Mouse (Mus musculus) spleen, adult 2 months (tissue): ENCODE measurements around the gene Hirip3. TPM values are rescaled to one million over a fixed set of nuclear protein-coding genes. Genes with fewer than 3 reads are reported as not detected.

Experiments
- DNase-seq, 2 experiments: peaks; one replicate each; pipeline versions ENCODE4 v3.0.0 to v3.0.0-alpha.2; 2012 to 2021; ENCODE audit warnings: low spot score in 2 of 2, low read depth in 1 of 2
- H3K27ac ChIP-seq: fragments of 200-500 bp; 2 replicates; pipeline ENCODE4 v1.5.1; 2012; ENCODE audit warnings: low read length, inconsistent platforms; ENCODE audit not compliant: insufficient read depth
- H3K27me3 ChIP-seq: fragments of 200-500 bp; 2 replicates; pipeline ENCODE4 v1.6.1; 2012; ENCODE audit warnings: mild to moderate bottlenecking, moderate library complexity, low read length, inconsistent platforms; ENCODE audit not compliant: control insufficient read depth, insufficient read depth
- H3K36me3 ChIP-seq: fragments of 200-500 bp; 2 replicates; pipeline ENCODE4 v1.6.1; 2012; ENCODE audit warnings: mild to moderate bottlenecking, low read length, inconsistent platforms; ENCODE audit not compliant: control insufficient read depth, insufficient read depth
- H3K4me1 ChIP-seq: fragments of 200-500 bp; 2 replicates; pipeline ENCODE4 v1.6.1; 2011; ENCODE audit warnings: inconsistent platforms; ENCODE audit not compliant: control insufficient read depth, insufficient read depth, insufficient read length
- H3K4me3 ChIP-seq: fragments of 200-500 bp; 2 replicates; pipeline ENCODE4 v1.5.1; 2011; ENCODE audit warnings: mild to moderate bottlenecking, inconsistent platforms; ENCODE audit not compliant: insufficient read depth, insufficient read length; ENCODE audit errors: extremely low read depth
- CTCF ChIP-seq: fragments of 200-500 bp; IDR thresholded peaks from 2 replicates; pipeline ENCODE4 v1.5.1; 2011; ENCODE audit warnings: mild to moderate bottlenecking, inconsistent platforms; ENCODE audit not compliant: insufficient read depth, insufficient read length, insufficient replicate concordance; ENCODE audit errors: extremely low read depth
- POLR2A ChIP-seq: fragments of 200-500 bp; IDR thresholded peaks from 2 replicates; pipeline ENCODE4 v1.6.1; 2011; ENCODE audit warnings: low read depth, low read length, inconsistent platforms
- WGBS: fragments of 180-500 bp; shearing (Covaris S2); methylation state at CpG from one replicate; pipeline ENCODE4 v1.1.7; 2018; 5-methylcytosine and 5-hydroxymethylcytosine counted together
- polyA plus RNA-seq: library from polyadenylated mRNA; depleted of rRNA; stranded (reverse); fragments of >200 nt; gene quantifications from 2 replicates; pipeline ENCODE4 v1.2.3, GENCODE M21; 2012

Hirip3 gene
- polyA plus RNA-seq, 1 experiment = 8.6 TPM

GRCm38 (mm10) chr7:126822741-126823140 is 39.0 kb upstream of the Hirip3 start:
- no peak for DNase-seq
- no peak overlapping the region for H3K27ac ChIP-seq
- 65% methylated on average over 9 of the region's 9 CpGs for WGBS
- H3K4me3 ChIP-seq = no peak overlapping the region
- H3K27me3 ChIP-seq = peaks cover 2% of the 10 kb centered on the region; the same call in 1 of the 2 replicates
- TF ChIP-seq CTCF (no peak), POLR2A (no peak)
- H3K36me3 ChIP-seq = no peaks in the 10 kb centered on the region
- H3K4me1 ChIP-seq = no peaks in the 10 kb centered on the region

GRCm38 (mm10) chr7:126823202-126823711 is 38.5 kb upstream of the Hirip3 start:
- H3K4me3 ChIP-seq = no peak overlapping the region
- peaks cover 2% of the 10 kb centered on the region; the same call in 1 of the 2 replicates for H3K27me3 ChIP-seq
- no peaks in the 10 kb centered on the region for H3K36me3 ChIP-seq
- DNase-seq = no peak
- H3K4me1 ChIP-seq = no peaks in the 10 kb centered on the region
- 6% methylated on average over 14 of the region's 19 CpGs for WGBS
- H3K27ac ChIP-seq = no peak overlapping the region
- TF ChIP-seq POLR2A (no peak), CTCF (no peak)

- no peaks in the 10 kb centered on the region for H3K36me3 ChIP-seq
- no peak for DNase-seq
- peaks cover 2% of the 10 kb centered on the region; the same call in 1 of the 2 replicates for H3K27me3 ChIP-seq
- H3K4me1 ChIP-seq = no peaks in the 10 kb centered on the region
- WGBS = 36% methylated on average over 10 of the region's 10 CpGs
- H3K4me3 ChIP-seq = no peak overlapping the region
- H3K27ac ChIP-seq = no peak overlapping the region
- no peak for TF ChIP-seq CTCF
- no peak for TF ChIP-seq POLR2A
Measured at GRCm38 (mm10) chr7:126823940-126824339, 37.8 kb upstream of the Hirip3 start.

- H3K4me1 ChIP-seq = no peaks in the 10 kb centered on the region
- H3K36me3 ChIP-seq = no peaks in the 10 kb centered on the region
- DNase-seq = no peak
- 32% methylated on average over 8 of the region's 8 CpGs for WGBS
- no peak overlapping the region for H3K4me3 ChIP-seq
- H3K27ac ChIP-seq = no peak overlapping the region
- TF ChIP-seq CTCF = no peak
- no peak for TF ChIP-seq POLR2A
- H3K27me3 ChIP-seq = peaks cover 2% of the 10 kb centered on the region; the same call in 1 of the 2 replicates
Measured at GRCm38 (mm10) chr7:126825403-126825802, 36.4 kb upstream of the Hirip3 start.

GRCm38 (mm10) chr7:126825952-126826351 is 35.8 kb upstream of the Hirip3 start:
- peaks cover 2% of the 10 kb centered on the region; the same call in 1 of the 2 replicates for H3K27me3 ChIP-seq
- no peak for DNase-seq
- no peaks in the 10 kb centered on the region for H3K36me3 ChIP-seq
- WGBS = 71% methylated on average over 5 of the region's 5 CpGs
- no peak overlapping the region for H3K27ac ChIP-seq
- H3K4me1 ChIP-seq = no peaks in the 10 kb centered on the region
- TF ChIP-seq CTCF = no peak
- TF ChIP-seq POLR2A = no peak
- H3K4me3 ChIP-seq = no peak overlapping the region

GRCm38 (mm10) chr7:126831539-126831938 is 30.2 kb upstream of the Hirip3 start, which contains the start of gene 4930451I11Rik:
TSS of gene 4930451I11Rik (minus strand) at chr7:126831639.
- H3K4me1 ChIP-seq = 0 out of 2 replicates have a peak, but pooled peaks cover 2% of the 10 kb centered on the region
- no peak within 1 kb of the TSS for H3K27ac ChIP-seq
- 64% methylated on average over 5 of the region's 5 CpGs for WGBS
- peak within 1 kb of the TSS; percentile 25; the same call in 1 of the 2 replicates for H3K4me3 ChIP-seq
- no peaks in the 10 kb centered on the region for H3K36me3 ChIP-seq
- no peaks in the 10 kb centered on the region for H3K27me3 ChIP-seq
- no peak for DNase-seq
- TF ChIP-seq POLR2A = no peak
- TF ChIP-seq CTCF = no peak

- Histone ChIP-seq H3K27me3 (no peaks in the 10 kb centered on the region), H3K27ac (no peak overlapping the region), H3K4me1 (0 out of 2 replicates have a peak, but pooled peaks cover 2% of the 10 kb centered on the region), H3K36me3 (no peaks in the 10 kb centered on the region), H3K4me3 (peak overlapping the region; percentile 25; the same call in 1 of the 2 replicates)
- 2% methylated on average over 21 of the region's 21 CpGs for WGBS
- TF ChIP-seq POLR2A (no peak), CTCF (peak; percentile 86; the same call in 1 of the 2 replicates)
- peak; percentile 58 to 74 for DNase-seq
Measured at GRCm38 (mm10) chr7:126832036-126832598, 29.7 kb upstream of the Hirip3 start.
